Mouse (Mus musculus): Measurements from ENCODE around the gene Pced1a. TPM values are rescaled to one million over a fixed set of nuclear protein-coding genes. Genes with fewer than 3 reads are reported as not detected.

Gene Pced1a
- total and polyA plus RNA-seq, 3 experiments = 6.5 to 13.7 TPM; not detected in 1

- Histone ChIP-seq H3K36me3 (ENCODE audit: control insufficient read depth in 1 of 2, insufficient read depth in 2 of 2, low read length in 2 of 2) (peaks cover 0 to 40% of the 10 kb centered on the region in 2 experiments; a peak in 2 of 4 replicates), H3K9me3 (replicated peaks; ENCODE audit: insufficient read depth, low read length) (no peaks in the 10 kb centered on the region), H3K27ac (ENCODE audit: control insufficient read depth, low read depth, low read length) (no peak overlapping the region), H3K4me1 (ENCODE audit: control insufficient read depth in 1 of 2, insufficient read depth in 2 of 2, low read length in 2 of 2) (peaks cover 19 to 32% of the 10 kb centered on the region in 2 experiments), H3K27me3 (ENCODE audit: control insufficient read depth in 1 of 2, insufficient read depth in 2 of 2, low read length in 2 of 2) (no peaks in the 10 kb centered on the region), H3K4me3 (ENCODE audit: control insufficient read depth in 1 of 2, insufficient read depth in 1 of 2, low read depth in 2 of 2, low read length in 2 of 2) (peak overlapping the region; percentile 87 to 97), H3K79me2 (ENCODE audit: control insufficient read depth, insufficient read depth, low read length, poor library complexity) (peaks cover 39% of the 10 kb centered on the region), H3K9ac (ENCODE audit: control insufficient read depth, low read depth, low read length, poor library complexity, severe bottlenecking) (peak overlapping the region; percentile 93)
- TF ChIP-seq POLR2AphosphoS2 (IDR thresholded peaks at IDR 0.05; ENCODE audit: low read length) (no peak), ZMIZ1 (IDR thresholded peaks at IDR 0.05; ENCODE audit: low read depth, low read length) (no peak), GATA1 (IDR thresholded peaks at IDR 0.05; ENCODE audit: low read depth, low read length) (no peak), MXI1 (IDR thresholded peaks at IDR 0.05; ENCODE audit: low read depth, low read length) (no peak), GABPA (IDR thresholded peaks at IDR 0.05; ENCODE audit: low read depth, low read length) (no peak), KAT2A (conservative IDR thresholded peaks at IDR 0.05; ENCODE audit: low read depth, low read length) (no peak), MYC (IDR thresholded peaks at IDR 0.05; ENCODE audit: low read depth, low read length) (no peak), POLR2A (IDR thresholded peaks at IDR 0.05; ENCODE audit: control insufficient read depth in 1 of 2, insufficient read depth in 1 of 2, low read depth in 1 of 2, low read length in 2 of 2, poor library complexity in 1 of 2) (no peak), USF1 (IDR thresholded peaks at IDR 0.05; ENCODE audit: low read depth, low read length) (no peak), ELF1 (IDR thresholded peaks at IDR 0.05; ENCODE audit: low read depth, low read length) (no peak), ZC3H11A (IDR thresholded peaks at IDR 0.05; ENCODE audit: low read depth, low read length) (no peak), ZKSCAN1 (IDR thresholded peaks at IDR 0.05; ENCODE audit: low read depth, low read length) (no peak), E2F4 (IDR thresholded peaks at IDR 0.05; ENCODE audit: borderline replicate concordance, low read depth, low read length) (no peak), SIN3A (IDR thresholded peaks at IDR 0.05; ENCODE audit: low read length) (no peak), EP300 (IDR thresholded peaks at IDR 0.05; ENCODE audit: low read depth in 1 of 2, low read length in 2 of 2) (no peak), NRF1 (IDR thresholded peaks at IDR 0.05; ENCODE audit: insufficient read depth, low read depth, low read length, poor library complexity, severe bottlenecking) (no peak), MAFK (IDR thresholded peaks at IDR 0.05; ENCODE audit: borderline replicate concordance, low read depth, low read length) (no peak)
- no peak for DNase-seq (ENCODE audit: low read depth, low spot score)
Observed at GRCm38 (mm10) chr2:130451086-130451726, 26.7 kb upstream of the Pced1a start.

DNA sequence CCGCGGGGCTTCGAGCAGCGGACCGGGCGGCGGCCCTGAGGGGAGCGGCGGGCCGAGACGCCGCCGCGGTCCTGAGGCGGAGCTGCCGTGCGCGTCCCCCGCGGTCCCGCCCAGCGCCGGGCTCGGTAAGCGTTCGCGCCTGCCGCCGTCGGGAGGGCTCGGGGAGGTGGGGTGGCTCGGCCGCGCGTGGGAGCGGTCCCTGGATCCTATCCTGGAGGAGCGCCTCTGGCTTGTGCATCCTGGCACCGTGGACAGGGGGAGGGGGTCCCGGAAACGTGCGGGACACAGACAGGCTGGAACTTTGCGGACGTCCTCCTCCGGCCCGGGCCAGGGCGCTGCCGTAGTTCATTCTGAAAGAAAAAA is 25.9 kb upstream of the Pced1a start:
- no peak for DNase-seq (ENCODE audit: low read depth, low spot score)
- peak overlapping the region; percentile 65 for H3K27ac ChIP-seq (ENCODE audit: control insufficient read depth, low read depth, low read length)

More for the DNA sequence above, 25.9 kb upstream of the Pced1a start:
- Histone ChIP-seq H3K79me2 (ENCODE audit: control insufficient read depth, insufficient read depth, low read length, poor library complexity) (peaks cover 34% of the 10 kb centered on the region), H3K4me1 (ENCODE audit: control insufficient read depth in 1 of 2, insufficient read depth in 2 of 2, low read length in 2 of 2) (peaks cover 19 to 32% of the 10 kb centered on the region in 2 experiments), H3K9me3 (replicated peaks; ENCODE audit: insufficient read depth, low read length) (no peaks in the 10 kb centered on the region), H3K27me3 (ENCODE audit: control insufficient read depth in 1 of 2, insufficient read depth in 2 of 2, low read length in 2 of 2) (no peaks in the 10 kb centered on the region), H3K4me3 (ENCODE audit: control insufficient read depth in 1 of 2, insufficient read depth in 1 of 2, low read depth in 2 of 2, low read length in 2 of 2) (peak overlapping the region; percentile 87 to 97), H3K36me3 (ENCODE audit: control insufficient read depth in 1 of 2, insufficient read depth in 2 of 2, low read length in 2 of 2) (peaks cover 0 to 40% of the 10 kb centered on the region in 2 experiments; a peak in 2 of 4 replicates), H3K9ac (ENCODE audit: control insufficient read depth, low read depth, low read length, poor library complexity, severe bottlenecking) (peak overlapping the region; percentile 93)
- TF ChIP-seq POLR2AphosphoS2 (IDR thresholded peaks at IDR 0.05; ENCODE audit: low read length) (no peak), SIN3A (IDR thresholded peaks at IDR 0.05; ENCODE audit: low read length) (peak; percentile 22; the same call in 1 of the 2 replicates), UBTF (IDR thresholded peaks at IDR 0.05; ENCODE audit: borderline replicate concordance, insufficient read depth, low read depth, low read length) (0 out of 2 replicates have a peak, but pooled peaks have one; percentile 73), ELF1 (IDR thresholded peaks at IDR 0.05; ENCODE audit: low read depth, low read length) (0 out of 2 replicates have a peak, but pooled peaks have one; percentile 0)
